9 mouse cellular contexts compared by ENCODE assay signal in genomic region chr4:132198285-132198712, GRCm38 (mm10). TPM values are rescaled to one million over a fixed set of nuclear protein-coding genes. Genes with fewer than 3 reads are reported as not detected.
DNase-seq lines count a peak whose midpoint lies in the region; ATAC-seq and TF ChIP-seq lines count a peak whose summit lies in the region.
"Had no signal": no experiment of that assay in that cellular context is flagged by ENCODE, and none has a peak within 500 bp of the region (broad histone marks: within the 10 kb centered on the region; RNA-seq: fewer than 3 reads in every experiment).

No protein-coding gene starts in this region.

- no peaks in the 10 kb centered on the region for H3K27me3 ChIP-seq in embryonic facial prominence, embryonic 14.5 days (replicated peaks; ENCODE audit: control insufficient read depth, insufficient read depth, low read length)
- H3K27me3 ChIP-seq in embryonic facial prominence, embryonic 10.5 days (replicated peaks; ENCODE audit: low read depth, poor library complexity, severe bottlenecking), result no peaks in the 10 kb centered on the region
- no peaks in the 10 kb centered on the region for H3K27me3 ChIP-seq in Patski
- H3K27me3 ChIP-seq in intestine, embryonic 15.5 days (replicated peaks), result no peaks in the 10 kb centered on the region
- H3K27me3 ChIP-seq in lung, embryonic 14.5 days (ENCODE audit: insufficient read depth, low read length), result no peaks in the 10 kb centered on the region
- H3K27me3 ChIP-seq in hindbrain, embryonic 12.5 days, result no peaks in the 10 kb centered on the region
- H3K27me3 ChIP-seq: neural tube, embryonic 12.5 days had no signal

- peak; percentile 53 for TF ChIP-seq CTCF in Patski (IDR thresholded peaks at IDR 0.05)
- TF ChIP-seq CTCF in lung, embryonic 14.5 days (IDR thresholded peaks at IDR 0.05; ENCODE audit: low read depth), result peak; percentile 44

- POLR2A ChIA-PET in Patski (lab: Charles Lee), result no interaction called here

- H3K36me3 ChIP-seq in embryonic facial prominence, embryonic 14.5 days (ENCODE audit: control insufficient read depth, insufficient read depth, low read length), result peaks cover 65% of the 10 kb centered on the region
- peaks cover 97% of the 10 kb centered on the region for H3K36me3 ChIP-seq in embryonic facial prominence, embryonic 10.5 days (replicated peaks)
- H3K36me3 ChIP-seq in intestine, embryonic 15.5 days, result peaks cover 3% of the 10 kb centered on the region
- peaks cover 65% of the 10 kb centered on the region for H3K36me3 ChIP-seq in lung, embryonic 14.5 days (ENCODE audit: insufficient read depth)
- peaks cover 32% of the 10 kb centered on the region for H3K36me3 ChIP-seq in hindbrain, embryonic 12.5 days

- H3K4me1 ChIP-seq in embryonic facial prominence, embryonic 14.5 days (ENCODE audit: control insufficient read depth, insufficient read depth, low read length), result peaks cover 3% of the 10 kb centered on the region; the same call in 1 of the 2 replicates
- peaks cover 10% of the 10 kb centered on the region for H3K4me1 ChIP-seq in embryonic facial prominence, embryonic 10.5 days
- H3K4me1 ChIP-seq in intestine, embryonic 15.5 days (replicated peaks), result 0 out of 2 replicates have a peak, but pooled peaks cover 8% of the 10 kb centered on the region
- H3K4me1 ChIP-seq in lung, embryonic 14.5 days (ENCODE audit: insufficient read depth), result peaks cover 3% of the 10 kb centered on the region; the same call in 1 of the 2 replicates
- H3K4me1 ChIP-seq in hindbrain, embryonic 12.5 days, result peaks cover 27% of the 10 kb centered on the region

- no peaks in the 10 kb centered on the region for H3K9me3 ChIP-seq in embryonic facial prominence, embryonic 14.5 days (ENCODE audit: control insufficient read depth, low read length)
- no peaks in the 10 kb centered on the region for H3K9me3 ChIP-seq in embryonic facial prominence, embryonic 10.5 days
- no peaks in the 10 kb centered on the region for H3K9me3 ChIP-seq in intestine, embryonic 15.5 days
- no peaks in the 10 kb centered on the region for H3K9me3 ChIP-seq in lung, embryonic 14.5 days (ENCODE audit: low read depth, low read length)
- H3K9me3 ChIP-seq in hindbrain, embryonic 12.5 days (replicated peaks), result no peaks in the 10 kb centered on the region
- H3K9me3 ChIP-seq: neural tube, embryonic 12.5 days had no signal

- CTCF ChIA-PET in Patski (lab: Charles Lee), result interaction anchor here (0.8 to 1.7 kb wide), 2 partner anchors 13 to 15 kb away, joined by 4 to 5 read pairs; no protein-coding TSS in a partner anchor

- H3K4me2 ChIP-seq in embryonic facial prominence, embryonic 14.5 days (ENCODE audit: low read depth, low read length), result no peak overlapping the region
- no peak overlapping the region for H3K4me2 ChIP-seq in intestine, embryonic 15.5 days (replicated peaks)
- H3K4me2 ChIP-seq in lung, embryonic 14.5 days, result no peak overlapping the region
- H3K4me2 ChIP-seq in hindbrain, embryonic 12.5 days (replicated peaks), result no peak overlapping the region
- H3K4me2 ChIP-seq: neural tube, embryonic 12.5 days had no signal

- in situ Hi-C loops in Patski (cut with MboI; ENCODE audit: low pct_unique_long_range_greater_than_20kb), result no loop called here

- no peak overlapping the region for H3K27ac ChIP-seq in embryonic facial prominence, embryonic 14.5 days (replicated peaks; ENCODE audit: low read depth, low read length)
- H3K27ac ChIP-seq in embryonic facial prominence, embryonic 10.5 days (replicated peaks), result no peak overlapping the region
- H3K27ac ChIP-seq in intestine, embryonic 15.5 days, result no peak overlapping the region
- no peak overlapping the region for H3K27ac ChIP-seq in lung, embryonic 14.5 days (ENCODE audit: low read depth)
- H3K27ac ChIP-seq in hindbrain, embryonic 12.5 days, result no peak overlapping the region
- H3K27ac ChIP-seq: neural tube, embryonic 12.5 days had no signal

- no peak for DNase-seq in embryonic facial prominence, embryonic 14.5 days (ENCODE audit: low spot score)
- DNase-seq in embryonic facial prominence, embryonic 10.5 days (ENCODE audit: low spot score), result no peak
- no peak for DNase-seq in Patski (ENCODE audit: low read depth, low spot score)
- DNase-seq in lung, embryonic 14.5 days, result peak; percentile 27
- DNase-seq in right cerebral cortex, postnatal 10 days (ENCODE audit: low spot score in 2 of 2), result no peak
- DNase-seq in gastrocnemius, postnatal 25 days, result no peak

- no peak overlapping the region for H3K4me3 ChIP-seq in embryonic facial prominence, embryonic 14.5 days (ENCODE audit: low read depth, low read length)
- no peak overlapping the region for H3K4me3 ChIP-seq in embryonic facial prominence, embryonic 10.5 days
- H3K4me3 ChIP-seq in intestine, embryonic 15.5 days (replicated peaks), result no peak overlapping the region
- no peak overlapping the region for H3K4me3 ChIP-seq in lung, embryonic 14.5 days (ENCODE audit: low read depth, low read length)
- H3K4me3 ChIP-seq in hindbrain, embryonic 12.5 days, result no peak overlapping the region
- H3K4me3 ChIP-seq: neural tube, embryonic 12.5 days had no signal

- no peak overlapping the region for H3K9ac ChIP-seq in embryonic facial prominence, embryonic 14.5 days (ENCODE audit: low read depth, low read length)
- H3K9ac ChIP-seq in intestine, embryonic 15.5 days, result no peak overlapping the region
- no peak overlapping the region for H3K9ac ChIP-seq in lung, embryonic 14.5 days
- no peak overlapping the region for H3K9ac ChIP-seq in hindbrain, embryonic 12.5 days
- H3K9ac ChIP-seq: neural tube, embryonic 12.5 days had no signal

- 0 out of 2 replicates have a peak, but pooled peaks have one; percentile 41 for ATAC-seq in embryonic facial prominence, embryonic 14.5 days (ENCODE audit: low read depth)
- ATAC-seq in Patski, result no peak
- ATAC-seq in intestine, embryonic 15.5 days, result peak; percentile 82
- ATAC-seq in lung, embryonic 14.5 days (ENCODE audit: insufficient read depth), result 0 out of 2 replicates have a peak, but pooled peaks have one; percentile 31
- ATAC-seq in hindbrain, embryonic 12.5 days (ENCODE audit: low FRiP score), result no peak

- WGBS in embryonic facial prominence, embryonic 14.5 days, result 54% methylated on average over 4 of the region's 4 CpGs
- 64% methylated on average over 4 of the region's 4 CpGs for WGBS in embryonic facial prominence, embryonic 10.5 days
- 38% methylated on average over 4 of the region's 4 CpGs for WGBS in intestine, embryonic 15.5 days
- 48% methylated on average over 4 of the region's 4 CpGs for WGBS in lung, embryonic 14.5 days
- WGBS in hindbrain, embryonic 12.5 days, result 69% methylated on average over 4 of the region's 4 CpGs

RNA-seq across cellular contexts. Expression of gene Ythdf2, which starts 13.8 kb away (rescaled TPM):
- polyA plus RNA-seq in embryonic facial prominence, embryonic 14.5 days (2014; fragmentation: Nextera tagmentation; extraction: Ambion mirVana), result 98.5 and 102 TPM in 2 replicates
- 155 and 159 TPM in 2 replicates for polyA plus RNA-seq in embryonic facial prominence, embryonic 10.5 days (2016; fragmentation: Nextera tagmentation; extraction: Ambion mirVana)
- 35.5 TPM for polyA plus RNA-seq in Patski (2021)
- 70.6 and 86.5 TPM in 2 replicates for polyA plus RNA-seq in intestine, embryonic 15.5 days (2015; fragmentation: Nextera tagmentation; extraction: Ambion mirVana)
- polyA plus RNA-seq in lung, embryonic 14.5 days (2014; fragmentation: Nextera tagmentation; extraction: Ambion mirVana), result 121 and 132 TPM in 2 replicates
- polyA plus RNA-seq in hindbrain, embryonic 12.5 days (2016; fragmentation: Nextera tagmentation; extraction: Ambion mirVana), result 141 and 149 TPM in 2 replicates
- total RNA-seq in gastrocnemius, postnatal 25 days (2021), result 10 to 100 TPM; 22.6 to 24.2 TPM

RNA-seq across cellular contexts. Expression of gene Oprd1, which starts 54.0 kb away (rescaled TPM):
- polyA plus RNA-seq in embryonic facial prominence, embryonic 14.5 days (2014; fragmentation: Nextera tagmentation; extraction: Ambion mirVana), result 0.19 and 0.26 TPM in 2 replicates
- 0.24 and 0.35 TPM in 2 replicates for polyA plus RNA-seq in embryonic facial prominence, embryonic 10.5 days (2016; fragmentation: Nextera tagmentation; extraction: Ambion mirVana)
- not detected for polyA plus RNA-seq in Patski (2021)
- polyA plus RNA-seq in intestine, embryonic 15.5 days (2015; fragmentation: Nextera tagmentation; extraction: Ambion mirVana), result 0.28 and 0.34 TPM in 2 replicates
- polyA plus RNA-seq in lung, embryonic 14.5 days (2014; fragmentation: Nextera tagmentation; extraction: Ambion mirVana), result 0.04 TPM in 1 of 2 replicates, not detected in the other
- 0.08 and 0.18 TPM in 2 replicates for polyA plus RNA-seq in hindbrain, embryonic 12.5 days (2016; fragmentation: Nextera tagmentation; extraction: Ambion mirVana)
- not detected for total RNA-seq in gastrocnemius, postnatal 25 days (2021)

Comparison
In these comparisons a context has a peak if more than half of its experiments do, and no peak if none do; other contexts are left out.
1. ATAC-seq: peak in embryonic facial prominence, embryonic 14.5 days (single experiment), intestine, embryonic 15.5 days (single experiment) and lung, embryonic 14.5 days (single experiment); none in Patski (single experiment) and hindbrain, embryonic 12.5 days (single experiment).